Mouse (Mus musculus): ENCODE measurements around the gene Abcc2. TPM values are rescaled to one million over a fixed set of nuclear protein-coding genes. Genes with fewer than 3 reads are reported as not detected.

Abcc2 gene
- polyA plus RNA-seq, 1 experiment from 2014 or later: not detected

DNA sequence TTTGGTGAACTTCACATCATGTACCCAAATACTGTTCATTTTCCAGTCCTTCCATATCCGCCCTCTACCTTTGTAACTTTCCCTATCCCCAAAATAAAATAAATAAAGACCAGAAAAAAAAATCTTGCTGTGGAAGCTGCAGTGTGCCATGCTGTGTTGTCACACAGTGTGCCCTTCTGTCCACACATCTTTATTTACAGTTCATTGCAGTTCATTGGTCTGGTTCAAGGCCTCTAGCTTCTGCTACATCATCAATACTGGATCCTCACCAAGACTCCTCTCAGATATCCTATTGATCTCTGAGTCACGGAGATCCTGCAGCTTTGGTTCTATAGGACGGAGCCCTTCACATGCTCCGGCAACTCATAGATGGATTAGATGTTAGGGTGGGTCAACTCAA, 10.5 kb downstream of the Abcc2 start:
- WGBS: 89% methylated on average over 4 of the region's 4 CpGs
- H3K4me3 ChIP-seq (replicated peaks; ENCODE audit: low read depth, low read length): no peak overlapping the region

DNA sequence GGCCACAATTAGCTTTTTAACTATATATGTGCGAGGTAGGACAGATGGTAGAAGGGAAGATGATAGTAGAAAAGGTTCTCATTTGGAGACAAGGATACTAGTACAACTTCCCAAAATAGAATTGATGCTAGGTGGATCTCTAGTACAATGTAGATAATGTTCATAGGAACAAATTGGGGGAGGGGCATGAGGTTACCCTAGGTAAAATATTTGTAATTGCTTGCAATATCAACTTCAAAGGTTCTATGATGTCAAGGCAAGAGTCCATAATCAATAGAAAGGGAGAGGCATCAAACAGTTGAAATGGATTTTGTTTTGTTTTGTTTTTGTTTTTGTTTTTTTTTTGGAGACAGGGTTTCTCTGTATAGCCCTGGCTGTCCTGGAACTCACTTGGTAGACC, 12.0 kb downstream of the Abcc2 start:
- H3K4me1 ChIP-seq (ENCODE audit: control insufficient read depth, insufficient read depth, low read length): no peaks in the 10 kb centered on the region
- no peak overlapping the region for H3K9ac ChIP-seq (replicated peaks; ENCODE audit: low read length)
- H3K27me3 ChIP-seq (ENCODE audit: control insufficient read depth, insufficient read depth, low read length): no peaks in the 10 kb centered on the region
- H3K27ac ChIP-seq (replicated peaks; ENCODE audit: low read depth, low read length): no peak overlapping the region
- H3K36me3 ChIP-seq (ENCODE audit: control insufficient read depth, insufficient read depth, low read length): no peaks in the 10 kb centered on the region
- 87% methylated on average over 1 of the region's 1 CpGs for WGBS
- no peak overlapping the region for H3K4me3 ChIP-seq (replicated peaks; ENCODE audit: low read depth, low read length)
- DNase-seq (no peak), ATAC-seq (ENCODE audit: low FRiP score, low TSS enrichment) (no peak)
- no peaks in the 10 kb centered on the region for H3K9me3 ChIP-seq (ENCODE audit: control insufficient read depth, low read length)
- H3K4me2 ChIP-seq (ENCODE audit: low read length): no peak overlapping the region

More for the DNA sequence above, 10.5 kb downstream of the Abcc2 start:
- H3K27ac ChIP-seq (replicated peaks; ENCODE audit: low read depth, low read length): no peak overlapping the region
- ATAC-seq (ENCODE audit: low FRiP score, low TSS enrichment): no peak
- H3K4me1 ChIP-seq (ENCODE audit: control insufficient read depth, insufficient read depth, low read length): no peaks in the 10 kb centered on the region
- no peak overlapping the region for H3K4me2 ChIP-seq (ENCODE audit: low read length)
- H3K36me3 ChIP-seq (ENCODE audit: control insufficient read depth, insufficient read depth, low read length): no peaks in the 10 kb centered on the region
- H3K27me3 ChIP-seq (ENCODE audit: control insufficient read depth, insufficient read depth, low read length): no peaks in the 10 kb centered on the region
- no peak overlapping the region for H3K9ac ChIP-seq (replicated peaks; ENCODE audit: low read length)
- no peak for DNase-seq
- no peaks in the 10 kb centered on the region for H3K9me3 ChIP-seq (ENCODE audit: control insufficient read depth, low read length)

DNA sequence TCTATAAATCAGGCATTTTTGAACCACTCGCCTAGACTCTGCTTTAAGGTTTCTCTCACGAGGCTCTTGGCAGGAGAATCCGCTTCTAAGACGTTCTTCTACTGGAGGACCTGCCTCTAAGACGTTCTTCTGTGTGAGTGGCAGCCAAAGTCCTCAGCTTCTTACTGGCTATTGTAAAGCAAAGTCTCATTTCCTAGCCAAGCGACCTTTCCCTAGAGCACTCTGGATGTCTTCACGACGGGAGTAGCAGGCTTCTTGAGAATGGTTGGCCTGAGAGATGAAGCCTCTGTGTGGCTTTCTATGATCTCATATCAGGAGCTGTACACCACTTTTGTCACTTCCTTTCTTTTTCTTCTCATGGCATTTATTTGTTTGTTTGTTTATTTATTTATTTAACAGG, 13.5 kb downstream of the Abcc2 start:
- DNase-seq (no peak), ATAC-seq (ENCODE audit: low FRiP score, low TSS enrichment) (no peak)
- H3K4me2 ChIP-seq (ENCODE audit: low read length): no peak overlapping the region
- no peak overlapping the region for H3K9ac ChIP-seq (replicated peaks; ENCODE audit: low read length)
- H3K27me3 ChIP-seq (ENCODE audit: control insufficient read depth, insufficient read depth, low read length): no peaks in the 10 kb centered on the region
- no peak overlapping the region for H3K4me3 ChIP-seq (replicated peaks; ENCODE audit: low read depth, low read length)
- 87% methylated on average over 8 of the region's 8 CpGs for WGBS
- H3K36me3 ChIP-seq (ENCODE audit: control insufficient read depth, insufficient read depth, low read length): no peaks in the 10 kb centered on the region
- no peaks in the 10 kb centered on the region for H3K9me3 ChIP-seq (ENCODE audit: control insufficient read depth, low read length)
- no peaks in the 10 kb centered on the region for H3K4me1 ChIP-seq (ENCODE audit: control insufficient read depth, insufficient read depth, low read length)
- H3K27ac ChIP-seq (replicated peaks; ENCODE audit: low read depth, low read length): no peak overlapping the region

DNA sequence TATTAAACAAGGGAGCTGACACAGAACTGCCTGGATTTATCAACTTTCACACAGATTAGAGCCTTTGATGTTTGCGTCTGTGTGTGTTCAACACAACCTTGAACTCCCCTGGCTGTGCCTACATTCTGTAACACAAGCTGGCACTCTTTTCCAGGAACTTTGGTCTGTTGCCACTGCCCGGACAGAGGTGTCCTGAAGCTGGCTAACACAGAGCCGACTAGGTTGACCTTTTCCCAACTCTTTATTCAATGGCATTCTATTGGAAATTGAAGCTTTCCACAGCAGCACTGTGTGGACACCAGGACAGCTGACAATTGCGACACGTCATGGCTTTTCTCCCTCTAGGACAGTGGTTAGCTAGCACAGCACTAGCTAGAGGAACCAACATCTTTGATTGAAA, 15.2 kb downstream of the Abcc2 start:
- H3K4me3 ChIP-seq (replicated peaks; ENCODE audit: low read depth, low read length): no peak overlapping the region
- no peak for DNase-seq
- no peak overlapping the region for H3K9ac ChIP-seq (replicated peaks; ENCODE audit: low read length)
- H3K27ac ChIP-seq (replicated peaks; ENCODE audit: low read depth, low read length): no peak overlapping the region
- no peak overlapping the region for H3K4me2 ChIP-seq (ENCODE audit: low read length)
- H3K9me3 ChIP-seq (ENCODE audit: control insufficient read depth, low read length): no peaks in the 10 kb centered on the region
- no peak for ATAC-seq (ENCODE audit: low FRiP score, low TSS enrichment)
- H3K36me3 ChIP-seq (ENCODE audit: control insufficient read depth, insufficient read depth, low read length): no peaks in the 10 kb centered on the region
- WGBS: 80% methylated on average over 5 of the region's 5 CpGs
- no peaks in the 10 kb centered on the region for H3K27me3 ChIP-seq (ENCODE audit: control insufficient read depth, insufficient read depth, low read length)
- H3K4me1 ChIP-seq (ENCODE audit: control insufficient read depth, insufficient read depth, low read length): no peaks in the 10 kb centered on the region

DNA sequence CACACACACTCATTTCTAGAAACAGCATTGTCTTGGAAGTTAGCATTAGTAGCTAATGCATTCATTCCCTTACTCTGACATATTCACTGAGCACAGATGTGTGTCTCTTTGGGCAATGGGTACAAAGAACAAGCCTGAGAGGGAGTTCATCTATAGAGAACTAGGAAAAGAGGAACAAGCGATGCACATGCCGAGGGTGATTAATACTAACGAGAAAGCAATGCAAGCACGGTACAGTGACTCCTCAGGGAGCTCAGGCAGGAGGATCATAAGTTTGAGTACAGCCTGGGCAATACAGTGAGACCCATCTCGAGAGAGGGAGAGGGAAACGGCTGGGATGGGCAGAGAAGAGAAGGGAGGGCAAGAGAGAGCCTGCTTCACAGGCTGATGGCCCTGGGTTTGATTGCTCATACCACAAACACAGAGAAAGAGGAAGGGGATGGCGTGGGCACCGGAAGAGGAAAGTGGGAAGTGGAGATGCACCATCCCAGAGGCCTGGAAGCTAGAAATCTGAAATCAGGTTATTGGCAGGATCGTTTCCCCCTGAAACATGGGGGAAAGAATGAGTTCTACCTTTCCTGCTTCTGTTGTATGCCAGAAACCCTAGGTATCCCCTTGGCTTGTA, 19.5 kb downstream of the Abcc2 start:
- DNase-seq (no peak), ATAC-seq (ENCODE audit: low FRiP score, low TSS enrichment) (no peak)
- 83% methylated on average over 9 of the region's 9 CpGs for WGBS
- H3K9me3 ChIP-seq (ENCODE audit: control insufficient read depth, low read length): no peaks in the 10 kb centered on the region
- no peaks in the 10 kb centered on the region for H3K27me3 ChIP-seq (ENCODE audit: control insufficient read depth, insufficient read depth, low read length)
- H3K4me2 ChIP-seq (ENCODE audit: low read length): no peak overlapping the region
- no peaks in the 10 kb centered on the region for H3K36me3 ChIP-seq (ENCODE audit: control insufficient read depth, insufficient read depth, low read length)
- no peaks in the 10 kb centered on the region for H3K4me1 ChIP-seq (ENCODE audit: control insufficient read depth, insufficient read depth, low read length)
- no peak overlapping the region for H3K9ac ChIP-seq (replicated peaks; ENCODE audit: low read length)
- no peak overlapping the region for H3K4me3 ChIP-seq (replicated peaks; ENCODE audit: low read depth, low read length)
- H3K27ac ChIP-seq (replicated peaks; ENCODE audit: low read depth, low read length): no peak overlapping the region

DNA sequence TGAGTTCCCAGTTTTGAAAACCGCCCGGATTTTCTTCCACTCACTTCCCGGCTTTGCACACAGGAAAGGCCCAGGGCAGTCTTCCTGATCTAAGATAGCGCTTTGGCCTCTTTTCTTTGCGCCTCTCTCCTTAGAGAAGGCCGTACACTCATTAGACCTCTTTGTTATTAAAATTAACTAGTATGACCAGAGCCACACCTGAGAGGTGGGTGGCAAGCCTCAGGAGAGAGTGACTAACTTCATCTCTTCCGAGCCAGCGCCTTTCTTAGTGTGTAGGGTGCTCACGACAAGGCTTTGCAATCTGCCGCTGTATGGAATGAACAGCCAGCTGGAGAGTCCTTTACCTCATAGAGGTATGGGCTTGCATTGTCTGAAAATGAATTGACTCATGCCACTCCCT, 21.9 kb downstream of the Abcc2 start:
- Histone ChIP-seq H3K9me3 (ENCODE audit: control insufficient read depth, low read length) (no peaks in the 10 kb centered on the region), H3K27me3 (ENCODE audit: control insufficient read depth, insufficient read depth, low read length) (no peaks in the 10 kb centered on the region), H3K4me2 (ENCODE audit: low read length) (no peak overlapping the region), H3K9ac (replicated peaks; ENCODE audit: low read length) (no peak overlapping the region), H3K36me3 (ENCODE audit: control insufficient read depth, insufficient read depth, low read length) (no peaks in the 10 kb centered on the region), H3K4me1 (ENCODE audit: control insufficient read depth, insufficient read depth, low read length) (no peaks in the 10 kb centered on the region), H3K27ac (replicated peaks; ENCODE audit: low read depth, low read length) (no peak overlapping the region), H3K4me3 (replicated peaks; ENCODE audit: low read depth, low read length) (no peak overlapping the region)
- no peak for DNase-seq
- no peak for ATAC-seq (ENCODE audit: low FRiP score, low TSS enrichment)
- WGBS: 86% methylated on average over 10 of the region's 10 CpGs

DNA sequence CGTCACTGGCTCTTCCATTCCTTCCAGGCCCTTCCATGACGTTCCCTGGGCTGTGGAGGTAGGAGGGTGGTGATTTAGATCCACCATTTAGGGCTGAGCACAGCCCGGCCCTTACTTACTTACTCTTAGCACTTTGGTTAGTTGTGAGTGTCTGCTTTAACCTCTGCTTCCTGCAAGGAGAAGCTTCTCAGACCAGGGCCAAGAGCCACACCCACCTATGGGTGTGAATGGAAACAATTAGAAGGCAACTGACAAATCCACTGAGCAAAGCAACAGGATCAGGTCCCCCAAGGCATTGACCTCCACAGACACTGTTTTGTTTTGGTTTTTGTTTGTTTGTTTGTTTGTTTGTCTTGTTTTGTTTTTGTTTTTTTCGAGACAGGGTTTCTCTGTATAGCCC, 27.3 kb downstream of the Abcc2 start:
- H3K9me3 ChIP-seq (ENCODE audit: control insufficient read depth, low read length): no peaks in the 10 kb centered on the region
- ATAC-seq (ENCODE audit: low FRiP score, low TSS enrichment) (no peak), DNase-seq (no peak)
- H3K9ac ChIP-seq (replicated peaks; ENCODE audit: low read length): no peak overlapping the region
- no peak overlapping the region for H3K4me2 ChIP-seq (ENCODE audit: low read length)
- H3K27ac ChIP-seq (replicated peaks; ENCODE audit: low read depth, low read length): no peak overlapping the region
- WGBS: 40% methylated on average over 4 of the region's 4 CpGs
- H3K4me3 ChIP-seq (replicated peaks; ENCODE audit: low read depth, low read length): no peak overlapping the region
- H3K27me3 ChIP-seq (ENCODE audit: control insufficient read depth, insufficient read depth, low read length): no peaks in the 10 kb centered on the region
- no peaks in the 10 kb centered on the region for H3K36me3 ChIP-seq (ENCODE audit: control insufficient read depth, insufficient read depth, low read length)
- H3K4me1 ChIP-seq (ENCODE audit: control insufficient read depth, insufficient read depth, low read length): no peaks in the 10 kb centered on the region

DNA sequence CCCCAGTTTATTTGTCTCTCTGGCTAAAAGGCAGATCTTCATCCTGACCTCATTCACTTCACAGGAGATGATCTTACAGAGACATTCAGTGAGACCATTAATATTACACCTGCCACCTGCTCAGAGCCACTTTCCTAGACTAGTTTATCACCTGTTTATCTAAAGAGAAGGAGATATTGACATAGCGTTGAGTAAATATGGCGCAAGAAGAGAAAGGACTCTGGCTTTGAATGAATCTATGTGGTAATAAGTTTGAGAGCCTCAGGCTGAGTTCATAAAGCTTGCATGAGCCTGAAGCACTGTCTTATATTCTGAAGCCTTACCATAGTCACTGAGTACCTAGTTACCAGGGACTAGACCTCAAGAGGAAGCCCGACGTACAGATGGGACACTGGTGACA, 29.4 kb downstream of the Abcc2 start:
- Histone ChIP-seq H3K4me1 (ENCODE audit: control insufficient read depth, insufficient read depth, low read length) (no peaks in the 10 kb centered on the region), H3K36me3 (ENCODE audit: control insufficient read depth, insufficient read depth, low read length) (no peaks in the 10 kb centered on the region), H3K4me3 (replicated peaks; ENCODE audit: low read depth, low read length) (no peak overlapping the region), H3K27me3 (ENCODE audit: control insufficient read depth, insufficient read depth, low read length) (no peaks in the 10 kb centered on the region), H3K9me3 (ENCODE audit: control insufficient read depth, low read length) (no peaks in the 10 kb centered on the region), H3K4me2 (ENCODE audit: low read length) (no peak overlapping the region), H3K9ac (replicated peaks; ENCODE audit: low read length) (no peak overlapping the region), H3K27ac (replicated peaks; ENCODE audit: low read depth, low read length) (no peak overlapping the region)
- WGBS: 98% methylated on average over 4 of the region's 4 CpGs
- ATAC-seq (ENCODE audit: low FRiP score, low TSS enrichment): no peak
- DNase-seq: no peak

DNA sequence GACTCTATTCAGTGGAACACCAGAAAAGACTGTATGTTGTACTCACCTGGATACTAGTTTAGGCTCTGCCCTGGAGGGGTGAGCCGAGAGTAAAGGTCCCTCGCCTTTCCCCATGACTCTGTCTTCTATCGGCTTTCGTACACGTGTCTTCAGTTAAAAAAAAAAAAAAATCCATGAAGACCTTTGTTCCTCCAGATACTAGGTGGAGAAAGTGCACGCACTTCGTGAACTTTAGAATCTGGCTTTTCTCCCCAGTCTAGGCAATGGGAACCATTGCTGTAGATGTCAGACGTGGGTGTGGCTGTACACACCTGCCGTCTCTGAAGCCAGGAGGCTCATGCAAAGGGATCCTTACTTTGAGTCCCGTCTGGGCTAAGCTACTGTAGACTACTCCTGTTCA, 31.3 kb downstream of the Abcc2 start:
- DNase-seq (no peak), ATAC-seq (ENCODE audit: low FRiP score, low TSS enrichment) (no peak)
- Histone ChIP-seq H3K4me1 (ENCODE audit: control insufficient read depth, insufficient read depth, low read length) (no peaks in the 10 kb centered on the region), H3K27ac (replicated peaks; ENCODE audit: low read depth, low read length) (no peak overlapping the region), H3K9me3 (ENCODE audit: control insufficient read depth, low read length) (no peaks in the 10 kb centered on the region), H3K4me2 (ENCODE audit: low read length) (no peak overlapping the region), H3K9ac (replicated peaks; ENCODE audit: low read length) (no peak overlapping the region), H3K36me3 (ENCODE audit: control insufficient read depth, insufficient read depth, low read length) (no peaks in the 10 kb centered on the region), H3K27me3 (ENCODE audit: control insufficient read depth, insufficient read depth, low read length) (no peaks in the 10 kb centered on the region), H3K4me3 (replicated peaks; ENCODE audit: low read depth, low read length) (no peak overlapping the region)
- WGBS: 92% methylated on average over 10 of the region's 10 CpGs
